Mouse (Mus musculus): ENCODE measurements at regions not wholly inside any gene's neighbourhood (a gene's known extent, or its start where the extent isn't known, plus 50 kb on each side); places are given as distances from the start of the nearest gene placed in this dataset.

DNA sequence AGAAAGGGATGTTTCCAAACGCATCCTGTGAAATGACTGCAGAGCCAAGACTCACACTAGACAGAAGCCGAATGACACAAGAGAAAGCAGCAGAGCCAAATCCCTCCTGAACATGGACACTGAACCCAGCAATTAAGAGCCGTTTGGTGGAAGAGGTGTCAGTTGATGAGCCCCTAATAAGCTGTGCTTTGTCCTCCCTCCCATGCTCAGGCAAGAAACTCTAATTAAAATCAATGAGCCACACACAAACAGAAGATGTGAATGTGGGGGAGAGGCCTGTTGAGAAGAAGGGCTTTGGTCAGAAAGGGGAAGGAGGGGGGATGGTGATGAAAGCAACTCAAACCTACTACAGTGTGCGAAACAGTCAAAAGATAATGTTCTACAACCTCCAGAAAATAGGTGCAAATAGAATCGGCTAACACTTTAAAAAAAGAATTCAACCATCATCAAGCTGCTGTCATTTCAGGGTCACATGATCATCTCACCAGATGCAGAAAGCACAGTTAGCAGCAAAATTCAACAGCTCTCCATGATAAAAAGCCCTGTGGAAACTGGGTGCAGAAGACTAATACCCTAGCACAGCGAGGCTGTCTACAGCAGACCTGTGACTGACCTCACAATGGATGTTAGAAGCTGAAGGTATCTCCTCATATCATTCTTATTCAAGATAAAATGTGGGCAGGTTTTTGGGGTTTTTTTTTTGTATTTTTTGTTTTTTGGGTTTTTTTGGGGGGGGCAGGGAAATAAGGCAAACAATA lies 153.2 kb upstream of the Gm15217 start:
- DNase-seq: no peak

DNA sequence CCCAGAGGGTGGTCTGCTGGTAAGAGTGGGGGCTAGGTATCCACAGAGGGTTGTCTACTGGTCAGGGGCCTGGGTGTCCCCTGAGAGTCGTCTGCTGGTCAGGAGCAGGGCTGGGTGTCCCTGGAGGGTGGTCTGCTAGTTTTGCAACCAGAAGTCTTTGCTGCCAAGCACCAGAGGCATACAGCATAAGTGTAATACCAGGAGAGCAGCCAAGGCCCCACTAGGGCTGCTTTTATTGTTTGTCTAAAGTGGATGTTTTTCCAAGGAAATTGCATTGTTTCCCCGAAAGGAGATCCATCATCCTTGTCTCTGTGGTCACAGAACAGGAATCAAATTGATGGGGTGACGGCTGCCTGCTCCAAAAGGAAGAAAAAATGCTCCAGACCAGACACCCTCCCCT lies 145.2 kb upstream of the Gm15217 start:
- no peak for DNase-seq

GRCm38 (mm10) chr14:46234835-46235234 lies 144.4 kb upstream of the Gm15217 start:
- DNase-seq: no peak

DNA sequence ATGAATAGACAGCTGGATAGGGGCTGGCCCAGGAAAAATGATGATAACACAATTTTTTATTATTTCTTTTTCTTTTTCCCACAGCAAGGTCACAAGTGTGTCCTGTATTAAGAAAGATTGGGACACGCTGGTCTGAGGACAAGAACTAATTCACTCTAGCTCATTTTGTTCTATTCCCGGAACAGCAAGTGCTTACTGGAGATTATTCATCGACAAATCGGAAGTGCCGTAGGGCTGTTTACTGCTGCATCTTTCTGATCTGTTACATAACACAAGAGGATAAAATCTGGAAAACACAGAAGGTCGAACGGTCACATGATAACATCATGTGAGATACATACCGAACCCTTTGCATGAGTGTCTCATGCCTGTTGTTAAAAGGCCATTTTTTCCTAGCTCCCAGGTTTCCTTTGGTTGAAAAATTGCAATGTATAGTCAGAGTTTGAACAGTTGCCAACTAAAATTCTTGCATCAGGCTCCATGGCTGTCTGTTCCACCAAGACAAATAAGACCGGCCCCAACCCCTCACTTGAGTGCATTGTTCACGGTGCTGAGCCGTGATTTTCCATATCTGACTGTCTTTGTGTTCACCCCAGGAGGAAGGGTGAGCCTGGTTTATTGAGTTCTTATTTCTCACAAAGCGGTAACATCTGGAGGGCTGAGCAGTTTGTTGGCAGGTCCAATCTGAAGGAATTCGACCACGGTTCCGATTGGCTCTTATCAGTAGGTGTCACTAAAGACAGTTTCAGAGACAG lies 139.0 kb upstream of the Gm15217 start:
- no peak for DNase-seq

DNA sequence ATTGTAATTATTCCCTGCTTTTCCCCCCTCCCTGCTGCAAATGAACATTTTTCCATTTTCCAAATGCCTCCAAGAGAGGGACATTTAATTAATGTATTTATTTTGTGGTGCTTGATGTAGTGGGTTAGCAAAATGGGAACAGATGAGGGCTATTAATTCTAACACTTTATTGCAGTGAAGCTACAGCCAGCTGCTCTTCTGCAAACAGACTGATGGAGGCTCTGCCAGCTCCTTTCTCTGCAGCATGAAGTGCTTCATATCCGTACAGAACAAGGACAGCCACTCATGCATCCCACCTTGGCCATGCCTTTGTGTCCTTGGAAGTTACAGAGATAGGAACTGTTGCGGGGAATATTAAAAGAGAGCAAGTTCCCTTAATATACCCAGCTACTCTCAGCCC lies 138.3 kb upstream of the Gm15217 start:
- DNase-seq: no peak

DNA sequence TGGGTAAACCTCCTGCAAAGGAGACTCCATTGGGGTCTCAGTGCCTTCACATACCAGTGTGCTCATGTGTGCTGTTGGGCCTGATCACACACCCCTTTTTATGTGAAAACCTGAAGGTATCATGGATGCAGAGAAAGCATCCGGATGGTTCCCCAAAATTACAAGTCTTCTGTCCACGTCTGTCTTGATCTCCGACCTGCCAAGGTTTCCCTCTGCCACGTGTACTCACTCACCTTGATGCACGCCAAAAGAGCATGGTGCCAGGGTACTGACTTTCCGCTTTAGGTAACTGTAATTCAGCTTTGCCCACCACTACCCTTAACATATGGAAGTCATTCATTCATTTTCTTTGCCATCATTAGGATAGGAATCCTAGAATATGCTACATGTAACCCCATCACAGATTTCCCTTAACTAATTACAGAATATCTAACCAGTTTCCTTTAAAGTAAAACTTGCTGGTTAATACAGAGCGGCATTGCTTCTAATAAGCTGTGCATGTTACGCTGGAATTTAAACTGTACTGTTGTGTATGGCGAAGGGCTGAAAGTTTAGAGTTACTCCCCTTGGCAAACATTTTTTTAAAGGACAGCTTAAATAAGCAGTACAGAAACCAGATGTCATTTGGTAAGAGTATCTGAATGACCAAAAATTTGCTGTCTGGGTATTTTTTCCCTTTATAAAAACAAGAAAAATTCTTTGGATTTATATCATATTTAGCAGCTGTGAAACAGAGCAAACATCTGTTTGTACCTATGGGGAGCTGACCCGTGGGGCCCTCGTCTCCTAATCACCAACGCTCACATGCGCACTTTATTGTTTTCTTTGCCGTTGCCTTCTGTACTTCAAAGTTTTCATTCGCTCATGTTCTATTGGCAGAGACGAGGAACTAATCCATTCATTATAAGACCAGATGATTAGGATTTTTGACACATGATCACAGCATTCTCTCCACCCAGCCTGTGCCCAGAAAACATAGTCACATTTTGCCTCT lies 131.4 kb upstream of the Gm15217 start:
- DNase-seq: no peak

DNA sequence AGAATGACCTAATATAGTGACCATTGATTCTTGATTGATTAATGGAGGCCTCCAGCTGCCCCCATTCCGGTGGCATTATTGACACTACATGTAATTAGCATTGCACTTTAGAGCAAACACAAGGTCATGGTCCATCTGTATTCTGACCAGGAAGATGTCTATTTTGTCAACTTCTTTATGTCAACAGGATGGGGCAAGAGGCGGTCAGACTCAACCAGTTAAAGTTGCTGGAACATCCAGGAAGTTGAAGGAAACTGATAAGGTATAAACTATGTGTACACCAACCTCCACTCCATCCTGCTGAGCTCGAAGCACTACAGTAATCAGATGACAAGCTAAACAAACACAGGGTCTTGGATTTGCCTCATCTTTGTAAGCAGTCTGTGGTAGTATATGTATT lies 130.1 kb upstream of the Gm15217 start:
- no peak for DNase-seq

- DNase-seq: no peak
Observed at GRCm38 (mm10) chr14:46255261-46255660, 124.0 kb upstream of the Gm15217 start.

GRCm38 (mm10) chr14:46256336-46256735 lies 122.9 kb upstream of the Gm15217 start:
- DNase-seq: no peak

DNA sequence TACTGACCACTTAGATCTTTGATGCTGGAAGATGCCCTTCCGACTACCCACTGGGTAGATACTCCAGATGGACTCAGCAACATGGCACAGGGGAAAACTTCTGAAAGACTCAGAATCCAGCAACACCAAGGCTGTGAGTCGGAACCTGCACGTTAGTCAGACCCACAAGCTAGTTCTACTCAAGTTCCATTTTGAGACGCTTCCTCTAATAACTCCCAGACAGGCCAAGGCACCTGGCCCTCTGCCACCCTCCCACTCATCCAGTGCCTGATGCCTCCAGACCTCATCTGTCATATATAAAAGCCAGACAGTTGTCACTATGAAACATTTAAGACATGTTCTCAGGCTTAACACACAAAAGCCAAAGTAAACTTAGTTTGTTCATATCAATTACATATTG lies 121.9 kb upstream of the Gm15217 start:
- no peak for DNase-seq

GRCm38 (mm10) chr14:46258551-46258950 lies 120.7 kb upstream of the Gm15217 start:
- DNase-seq: no peak

GRCm38 (mm10) chr14:46260291-46260980 lies 118.8 kb upstream of the Gm15217 start:
- no peak for DNase-seq

- DNase-seq: no peak
Observed at GRCm38 (mm10) chr14:46275455-46275854, 103.8 kb upstream of the Gm15217 start.

- DNase-seq: no peak
Observed at GRCm38 (mm10) chr14:46276926-46277831, 102.0 kb upstream of the Gm15217 start.

GRCm38 (mm10) chr14:46277832-46278611 lies 101.2 kb upstream of the Gm15217 start:
- no peak for DNase-seq

DNA sequence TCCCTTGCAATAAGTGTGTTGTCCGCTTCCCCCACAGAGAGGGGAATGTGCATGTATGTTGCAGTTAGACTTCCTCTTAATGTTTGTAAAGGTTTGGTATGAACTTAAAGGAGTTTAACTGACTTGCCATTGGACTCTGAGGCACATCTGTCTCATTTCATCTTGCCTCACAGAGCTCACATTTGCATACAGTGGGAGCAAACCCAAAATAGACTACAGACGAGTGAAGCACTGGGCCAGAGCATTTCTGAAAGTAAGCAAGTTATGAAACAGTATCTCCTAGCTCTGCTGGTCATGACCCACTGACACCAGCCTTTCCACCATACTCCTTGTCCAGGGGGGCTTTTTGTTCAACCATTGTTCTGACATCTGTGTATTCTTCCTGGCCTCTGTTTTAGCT lies 86.8 kb upstream of the Gm15217 start:
- no peak for DNase-seq

GRCm38 (mm10) chr14:46296275-46296674 lies 82.9 kb upstream of the Gm15217 start:
- no peak for DNase-seq

DNA sequence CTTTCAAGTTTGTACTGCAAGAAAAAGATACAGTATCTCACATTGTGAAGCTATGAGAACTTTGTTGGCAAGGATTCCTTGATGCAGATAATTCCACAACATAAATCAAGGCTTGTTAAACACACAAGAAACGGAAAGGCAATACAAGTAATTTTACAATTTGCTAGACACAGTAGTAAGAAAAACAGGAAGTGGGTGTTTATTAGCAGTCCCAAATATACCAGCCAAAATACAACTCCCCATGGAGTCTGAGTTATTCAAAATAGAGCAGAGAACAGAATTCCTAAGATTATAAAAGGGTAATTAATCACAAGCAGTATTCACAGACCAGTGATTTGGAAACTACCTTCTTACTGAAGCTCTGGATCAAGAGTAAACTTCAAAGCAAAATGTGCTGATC lies 78.7 kb upstream of the Gm15217 start:
- DNase-seq: no peak

GRCm38 (mm10) chr14:46302601-46303000 lies 76.6 kb upstream of the Gm15217 start:
- no peak for DNase-seq

- DNase-seq: no peak
Observed at GRCm38 (mm10) chr14:46305267-46305666, 73.9 kb upstream of the Gm15217 start.

DNA sequence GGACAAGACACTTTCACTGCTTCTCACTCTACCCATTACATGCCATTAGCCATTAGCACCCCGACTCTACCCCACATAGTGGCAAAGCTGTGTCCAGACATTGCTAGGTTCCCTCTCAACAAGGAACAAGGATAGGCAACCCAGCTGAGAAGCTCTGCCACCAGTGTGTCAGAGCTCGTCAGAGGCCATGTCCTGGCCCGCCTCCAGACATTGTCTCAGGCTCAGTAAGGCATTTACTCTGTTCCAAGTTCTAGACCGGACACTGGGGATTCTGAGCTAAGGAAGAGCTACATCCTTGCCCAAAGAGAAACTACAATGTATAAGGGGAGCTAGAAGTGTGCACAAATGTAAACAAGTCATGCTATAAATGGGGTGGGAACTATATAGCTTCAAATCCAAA lies 66.2 kb upstream of the Gm15217 start:
- DNase-seq: no peak
